Mouse (Mus musculus): ENCODE data around the gene Nfam1. TPM values are rescaled to one million over a fixed set of nuclear protein-coding genes. Genes with fewer than 3 reads are reported as not detected.
"Not testable (repeated sequence)": the region's sequence is repeated elsewhere in the genome, so short reads cannot be mapped to it uniquely, and the experiment has no call there.

Nfam1 gene
- under 1 TPM; 0.66 to 0.78 TPM for total RNA-seq (2021)
- long read RNA-seq, experiment 1, full-length matches to known transcripts = 1 of 2 reads
- long read RNA-seq, experiment 1, partial matches to known transcripts = 1 of 2 reads
- long read RNA-seq, experiment 1, other reads (novel, unspliced or antisense) = 0 of 2 reads
- long read RNA-seq, experiment 2, partial matches to known transcripts = 2 of 2 reads
- long read RNA-seq, experiment 2, other reads (novel, unspliced or antisense) = 0 of 2 reads

GRCm38 (mm10) chr15:83032981-83033541, at the start of gene Nfam1:
TSS of gene Nfam1 (minus strand) at chr15:83033306.
- DNase-seq (ENCODE audit: low spot score) = peak; percentile 15

- DNase-seq (ENCODE audit: low spot score) = no peak
These were observed 42.8 kb upstream of the Nfam1 start for GRCm38 (mm10) chr15:83075607-83076525.

GRCm38 (mm10) chr15:83074179-83074578, 41.1 kb upstream of the Nfam1 start:
- no peak for DNase-seq (ENCODE audit: low spot score)

GRCm38 (mm10) chr15:83071752-83072151, 38.6 kb upstream of the Nfam1 start:
- DNase-seq (ENCODE audit: low spot score) = no peak

- no peak for DNase-seq (ENCODE audit: low spot score)
These were observed 37.8 kb upstream of the Nfam1 start for GRCm38 (mm10) chr15:83070942-83071341.

- DNase-seq (ENCODE audit: low spot score) = no peak
These were observed 35.2 kb upstream of the Nfam1 start for GRCm38 (mm10) chr15:83068270-83068669.

GRCm38 (mm10) chr15:83065543-83065942, 32.4 kb upstream of the Nfam1 start:
- DNase-seq (ENCODE audit: low spot score) = no peak

- not testable (repeated sequence) for DNase-seq (ENCODE audit: low spot score)
These were observed 29.5 kb upstream of the Nfam1 start for GRCm38 (mm10) chr15:83062582-83062981.

- no peak for DNase-seq (ENCODE audit: low spot score)
These were observed 28.6 kb upstream of the Nfam1 start for GRCm38 (mm10) chr15:83061689-83062088.

GRCm38 (mm10) chr15:83059233-83059660, 26.1 kb upstream of the Nfam1 start:
- no peak for DNase-seq (ENCODE audit: low spot score)

GRCm38 (mm10) chr15:83057533-83057932, 24.4 kb upstream of the Nfam1 start:
- DNase-seq (ENCODE audit: low spot score) = no peak

- no peak for DNase-seq (ENCODE audit: low spot score)
These were observed 23.4 kb upstream of the Nfam1 start for GRCm38 (mm10) chr15:83056378-83057083.

GRCm38 (mm10) chr15:83055569-83055968, 22.5 kb upstream of the Nfam1 start:
- DNase-seq (ENCODE audit: low spot score) = no peak

GRCm38 (mm10) chr15:83053261-83053660, 20.2 kb upstream of the Nfam1 start:
- no peak for DNase-seq (ENCODE audit: low spot score)

GRCm38 (mm10) chr15:83052341-83053104, 19.4 kb upstream of the Nfam1 start:
- no peak for DNase-seq (ENCODE audit: low spot score)

GRCm38 (mm10) chr15:83046730-83047129, 13.6 kb upstream of the Nfam1 start:
- DNase-seq (ENCODE audit: low spot score) = no peak

GRCm38 (mm10) chr15:83046308-83046707, 13.2 kb upstream of the Nfam1 start:
- no peak for DNase-seq (ENCODE audit: low spot score)

GRCm38 (mm10) chr15:83045565-83045964, 12.5 kb upstream of the Nfam1 start:
- DNase-seq (ENCODE audit: low spot score) = not testable (repeated sequence)

- DNase-seq (ENCODE audit: low spot score) = no peak
These were observed 10.2 kb upstream of the Nfam1 start for GRCm38 (mm10) chr15:83043362-83043708.

- DNase-seq (ENCODE audit: low spot score) = no peak
These were observed 9.7 kb upstream of the Nfam1 start for GRCm38 (mm10) chr15:83042655-83043361.

Measured in gastrocnemius, adult 18-20 months (tissue).